Mouse (Mus musculus) CH12.LX (cell line): ENCODE measurements around the gene Hk2.
A peak's percentile ranks its signal among the peaks of the same experiment; 100 is the strongest.

ENCODE experiments used
- ELF1 ChIP-seq: IDR thresholded peaks from 2 replicates; pipeline ENCODE4 v1.6.1; 2014; ENCODE audit warnings: low read depth, mild to moderate bottlenecking, inconsistent platforms, low read length, improper control_type of control experiment
- EP300 ChIP-seq: IDR thresholded peaks from 2 replicates; pipeline ENCODE4 v1.6.1; 2011; ENCODE audit warnings: low read length, improper control_type of control experiment

GRCm38 (mm10) chr6:82769704-82770103 lies 4.5 kb downstream of the Hk2 start:
- TF ChIP-seq ELF1: no peak
- peak; percentile 74 for TF ChIP-seq EP300
